Mouse (Mus musculus) adrenal gland, postnatal 36 days (tissue): ENCODE data around the gene Vmn2r52. TPM values are rescaled to one million over a fixed set of nuclear protein-coding genes. Genes with fewer than 3 reads are reported as not detected.
"Not testable (repeated sequence)": the region's sequence is repeated elsewhere in the genome, so short reads cannot be mapped to it uniquely, and the experiment has no call there.

ENCODE experiments used
- DNase-seq, 2 experiments: peaks; one replicate each; pipeline ENCODE4 v3.0.0; 2021; ENCODE audit warnings: mixed read lengths in 1 of 2
- long read RNA-seq, 2 experiments: library from polyadenylated mRNA; stranded (forward); transcript quantifications; one replicate each; pipeline ENCODE4 v2.0.0; 2021; ENCODE audit warnings: borderline sequencing depth in 2 of 2
- total RNA-seq, 2 experiments: library from RNA; stranded (reverse); gene quantifications; 2 replicates each; pipeline ENCODE4 v1.2.3; 2021

Gene Vmn2r52
- not detected for total RNA-seq
- long read RNA-seq, experiment 1 = 0 reads
- long read RNA-seq, experiment 2 = 0 reads

DNA sequence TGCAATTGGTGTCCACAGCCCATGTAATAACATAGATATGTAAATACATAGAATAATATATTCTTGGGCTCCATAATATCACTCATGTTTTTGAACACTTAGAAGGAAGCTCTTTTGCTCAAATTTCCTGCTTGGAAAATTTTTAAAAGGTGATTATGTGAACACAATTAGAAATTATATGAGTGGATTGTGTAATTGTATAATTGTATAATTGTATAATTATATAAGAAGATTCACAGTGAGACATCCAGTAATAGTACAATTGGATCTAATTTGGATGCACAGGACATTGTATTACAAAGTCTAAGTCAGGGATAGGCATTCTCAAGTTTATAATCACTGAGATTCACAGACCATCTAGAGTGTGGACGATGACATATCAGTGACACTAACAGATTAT, at the start of gene Vmn2r52:
Gene Vmn2r52 (minus strand): TSS at position 101 of the 400 bp plus-strand sequence.
- no peak for DNase-seq

DNA sequence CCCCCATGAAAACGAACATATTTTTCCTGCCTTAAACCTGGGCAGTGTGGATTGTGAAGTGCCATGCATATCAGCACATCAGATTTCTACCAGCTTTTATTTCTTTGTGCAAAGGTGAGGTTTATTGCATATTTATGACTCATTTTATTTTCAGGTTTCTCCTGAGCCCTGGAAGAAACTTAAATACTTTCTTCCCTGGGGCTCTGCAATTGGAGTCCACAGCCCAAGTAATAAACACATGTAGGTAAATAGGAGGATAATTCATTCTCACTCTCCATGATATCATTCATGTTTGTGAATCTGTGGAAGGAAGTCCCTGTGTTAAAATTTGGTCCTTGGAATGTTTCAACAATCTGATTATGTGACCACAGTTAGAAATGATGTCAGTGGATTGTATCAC, 70.7 kb downstream of the Vmn2r52 start, which contains the start of gene Vmn2r51:
Gene Vmn2r51 (minus strand): TSS at position 101 of the 400 bp plus-strand sequence.
- DNase-seq = not testable (repeated sequence)

Other genes with a start within 250 kb of the Vmn2r52 start
- gene Vmn2r48, start 223.0 kb downstream of the Vmn2r52 start, total RNA-seq = not detected
- gene Vmn2r49, start 184.3 kb downstream of the Vmn2r52 start, total RNA-seq = not detected
- not detected for gene Vmn2r50, start 123.3 kb downstream of the Vmn2r52 start, total RNA-seq
- gene Vmn2r51, start 70.8 kb downstream of the Vmn2r52 start, total RNA-seq = not detected
- gene Vmn1r66, start 101.4 kb upstream of the Vmn2r52 start, total RNA-seq = not detected